Mouse (Mus musculus) heart, adult 2 months (tissue): ENCODE measurements at regions not wholly inside any gene's neighbourhood (a gene's known extent, or its start where the extent isn't known, plus 50 kb on each side); places are given as distances from the start of the nearest gene placed in this dataset.

Source experiments
- CTCF ChIP-seq: fragments of 200-600 bp; IDR thresholded peaks from 2 replicates; pipeline ENCODE4 v1.8.1; 2022; ENCODE audit warnings: antibody characterized with exemption, mild to moderate bottlenecking, moderate library complexity
- EP300 ChIP-seq: fragments of 200-500 bp; IDR thresholded peaks from 2 replicates; pipeline ENCODE4 v1.6.1; 2011; ENCODE audit warnings: low read depth, low read length, control low read depth; ENCODE audit not compliant: insufficient read depth
- POLR2A ChIP-seq: fragments of 200-500 bp; IDR thresholded peaks from 2 replicates; pipeline ENCODE4 v1.6.1; 2011; ENCODE audit warnings: mild to moderate bottlenecking, low read depth, low read length, control low read depth; ENCODE audit not compliant: insufficient read depth

DNA sequence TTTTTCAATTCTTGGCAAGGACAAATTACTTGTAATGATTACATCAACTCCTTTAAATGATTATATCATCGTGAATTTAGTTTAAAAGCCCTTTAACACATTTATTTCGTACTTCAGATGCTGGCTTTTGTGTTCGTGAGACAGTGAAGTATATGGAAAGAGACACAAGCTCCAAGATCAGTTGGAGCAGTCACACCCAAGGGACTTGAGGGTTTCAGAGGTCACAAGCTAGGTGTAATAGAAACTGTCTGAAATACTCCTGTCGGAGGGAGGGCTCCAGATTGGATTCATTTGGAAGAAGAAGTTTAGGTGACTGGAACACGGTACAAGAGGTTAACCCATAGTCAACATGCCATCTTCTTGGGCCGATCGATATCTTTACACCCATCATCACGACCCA is 1023.5 kb downstream of the Adgrl2 start:
- TF ChIP-seq CTCF (no peak), POLR2A (no peak), EP300 (no peak)
